Mouse (Mus musculus): ENCODE measurements around the gene Acp6. TPM values are rescaled to one million over a fixed set of nuclear protein-coding genes. Genes with fewer than 3 reads are reported as not detected.

Acp6 gene
- polyA plus RNA-seq, 1 experiment from 2014 or later, result 24.2 TPM

DNA sequence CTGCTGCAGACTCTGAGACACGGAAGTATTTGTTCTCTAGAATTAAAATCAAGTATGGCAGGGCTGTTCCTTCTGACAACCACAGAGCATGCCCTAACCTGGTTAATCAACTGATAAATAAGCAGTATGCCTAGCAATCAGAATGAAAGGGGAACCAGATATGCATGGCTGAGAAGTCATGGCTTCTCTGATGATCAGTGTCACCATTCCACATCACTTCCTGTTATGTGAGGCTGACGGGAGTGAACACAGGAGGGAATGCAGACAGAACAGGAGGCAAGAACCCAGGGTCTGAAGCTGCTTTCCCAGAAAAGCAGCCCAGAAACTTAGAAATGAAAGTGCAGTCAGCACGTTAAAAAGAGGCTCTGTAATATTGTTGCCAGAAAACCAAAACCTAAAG, 47.9 kb downstream of the Acp6 start:
- Histone ChIP-seq H3K36me3 (ENCODE audit: control insufficient read depth, insufficient read depth, low read length) (peaks cover 54% of the 10 kb centered on the region), H3K4me3 (ENCODE audit: low read length) (no peak overlapping the region), H3K27ac (ENCODE audit: low read depth, low read length) (no peak overlapping the region), H3K4me1 (ENCODE audit: control insufficient read depth, insufficient read depth, low read depth, low read length) (no peaks in the 10 kb centered on the region), H3K9me3 (ENCODE audit: control insufficient read depth, low read length) (no peaks in the 10 kb centered on the region), H3K27me3 (replicated peaks; ENCODE audit: control insufficient read depth, insufficient read depth, low read length) (no peaks in the 10 kb centered on the region), H3K9ac (ENCODE audit: low read depth, low read length) (no peak overlapping the region), H3K4me2 (ENCODE audit: low read length) (no peak overlapping the region)
- no peak for ATAC-seq
- 82% methylated on average over 3 of the region's 3 CpGs for WGBS

DNA sequence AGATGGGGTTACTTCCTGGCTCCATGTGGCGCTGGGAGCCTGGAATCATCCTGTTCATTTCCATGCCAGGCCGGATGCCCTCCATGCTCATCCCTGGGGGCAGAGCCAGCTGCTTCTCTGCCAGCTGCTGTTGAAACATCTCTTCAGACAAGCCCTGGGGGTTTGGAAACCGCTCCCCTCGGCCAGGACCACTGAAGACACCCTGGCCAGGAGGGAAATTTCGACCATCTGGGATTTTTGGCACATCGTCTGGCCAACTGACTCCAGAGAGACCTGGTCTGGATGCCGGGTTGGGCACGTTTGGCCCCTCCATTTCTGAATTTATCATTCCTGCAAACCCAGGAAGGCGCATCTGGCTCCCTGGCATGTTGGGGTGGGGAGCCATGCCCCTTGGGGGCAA, 50.8 kb downstream of the Acp6 start:
- H3K4me2 ChIP-seq (ENCODE audit: low read length), result no peak overlapping the region
- 0 out of 2 replicates have a peak, but pooled peaks have one; percentile 19 for ATAC-seq
- H3K9ac ChIP-seq (ENCODE audit: low read depth, low read length), result no peak overlapping the region
- 59% methylated on average over 9 of the region's 9 CpGs for WGBS
- H3K4me3 ChIP-seq (ENCODE audit: low read length), result no peak overlapping the region
- no peaks in the 10 kb centered on the region for H3K27me3 ChIP-seq (replicated peaks; ENCODE audit: control insufficient read depth, insufficient read depth, low read length)
- H3K9me3 ChIP-seq (ENCODE audit: control insufficient read depth, low read length), result no peaks in the 10 kb centered on the region
- H3K36me3 ChIP-seq (ENCODE audit: control insufficient read depth, insufficient read depth, low read length), result peaks cover 71% of the 10 kb centered on the region
- H3K4me1 ChIP-seq (ENCODE audit: control insufficient read depth, insufficient read depth, low read depth, low read length), result no peaks in the 10 kb centered on the region
- H3K27ac ChIP-seq (ENCODE audit: low read depth, low read length), result no peak overlapping the region

DNA sequence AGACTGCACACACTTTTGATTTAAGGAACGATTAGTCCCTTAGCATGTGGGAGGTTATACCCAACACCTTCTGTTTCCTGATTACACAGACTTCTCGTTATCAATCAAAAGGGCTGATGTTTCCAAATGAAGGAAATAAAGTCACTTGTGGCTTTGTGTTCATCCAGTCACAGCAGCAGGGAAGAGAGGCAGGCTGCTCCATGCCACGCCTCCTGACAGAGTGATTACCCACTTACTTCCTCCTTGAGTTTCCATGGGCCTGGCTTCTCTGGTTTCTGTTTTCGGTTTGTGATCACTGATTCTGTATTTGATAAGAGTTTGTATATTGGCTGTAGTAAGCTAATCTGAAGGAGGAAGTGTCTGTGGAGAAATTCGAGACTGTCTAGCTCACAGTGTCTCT, 52.6 kb downstream of the Acp6 start:
- no peak overlapping the region for H3K27ac ChIP-seq (ENCODE audit: low read depth, low read length)
- no peak for ATAC-seq
- H3K4me1 ChIP-seq (ENCODE audit: control insufficient read depth, insufficient read depth, low read depth, low read length), result no peaks in the 10 kb centered on the region
- 90% methylated on average over 5 of the region's 5 CpGs for WGBS
- no peak overlapping the region for H3K4me3 ChIP-seq (ENCODE audit: low read length)
- no peak overlapping the region for H3K9ac ChIP-seq (ENCODE audit: low read depth, low read length)
- H3K36me3 ChIP-seq (ENCODE audit: control insufficient read depth, insufficient read depth, low read length), result peaks cover 75% of the 10 kb centered on the region
- H3K9me3 ChIP-seq (ENCODE audit: control insufficient read depth, low read length), result no peaks in the 10 kb centered on the region
- H3K4me2 ChIP-seq (ENCODE audit: low read length), result no peak overlapping the region
- H3K27me3 ChIP-seq (replicated peaks; ENCODE audit: control insufficient read depth, insufficient read depth, low read length), result no peaks in the 10 kb centered on the region

DNA sequence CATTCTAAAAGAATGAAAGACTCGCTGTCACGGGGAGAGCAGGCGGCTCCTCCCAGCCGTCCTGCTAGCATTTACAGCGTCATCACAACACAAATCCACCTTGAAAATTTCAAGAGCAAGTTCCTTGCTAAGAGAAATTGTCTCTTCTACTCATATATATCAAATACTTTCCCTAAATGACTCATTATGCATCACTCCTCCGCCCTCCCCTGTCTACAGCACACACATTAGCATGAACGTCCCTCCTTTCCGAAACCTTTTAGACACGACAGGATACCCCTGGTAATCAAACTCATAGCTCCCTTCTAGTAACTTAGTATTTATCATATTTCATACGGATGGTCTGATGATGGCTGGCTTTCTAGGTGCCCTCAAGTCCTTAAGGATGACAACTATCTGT, 55.3 kb downstream of the Acp6 start:
- H3K27ac ChIP-seq (ENCODE audit: low read depth, low read length), result no peak overlapping the region
- ATAC-seq, result no peak
- H3K4me2 ChIP-seq (ENCODE audit: low read length), result no peak overlapping the region
- H3K4me1 ChIP-seq (ENCODE audit: control insufficient read depth, insufficient read depth, low read depth, low read length), result no peaks in the 10 kb centered on the region
- WGBS, result 85% methylated on average over 10 of the region's 10 CpGs
- no peaks in the 10 kb centered on the region for H3K27me3 ChIP-seq (replicated peaks; ENCODE audit: control insufficient read depth, insufficient read depth, low read length)
- H3K36me3 ChIP-seq (ENCODE audit: control insufficient read depth, insufficient read depth, low read length), result peaks cover 55% of the 10 kb centered on the region
- no peak overlapping the region for H3K9ac ChIP-seq (ENCODE audit: low read depth, low read length)
- H3K9me3 ChIP-seq (ENCODE audit: control insufficient read depth, low read length), result no peaks in the 10 kb centered on the region
- H3K4me3 ChIP-seq (ENCODE audit: low read length), result no peak overlapping the region

DNA sequence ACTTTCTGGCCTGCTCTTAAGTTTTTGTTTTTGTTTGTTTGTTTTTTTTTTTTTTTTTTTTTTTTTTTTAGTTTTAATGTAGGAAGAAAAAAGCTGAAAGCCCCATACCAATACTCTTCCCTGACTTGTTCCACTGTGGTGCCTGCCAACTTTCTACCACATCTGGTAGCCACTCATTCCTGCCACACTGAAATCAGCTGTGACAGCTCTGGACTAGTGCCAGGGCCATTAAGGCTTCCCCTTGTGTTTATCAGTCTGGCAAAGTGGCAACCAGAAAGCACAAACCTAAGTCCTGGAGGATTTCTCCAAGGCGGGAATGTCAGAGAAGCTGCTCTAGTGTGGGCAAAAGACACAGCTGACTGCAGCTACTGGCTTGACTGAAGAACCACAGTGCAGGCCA, 55.9 kb downstream of the Acp6 start:
- no peak overlapping the region for H3K4me2 ChIP-seq (ENCODE audit: low read length)
- no peak for ATAC-seq
- H3K4me3 ChIP-seq (ENCODE audit: low read length), result no peak overlapping the region
- H3K27ac ChIP-seq (ENCODE audit: low read depth, low read length), result no peak overlapping the region; the same call in 1 of the 2 replicates
- WGBS, result 50% methylated on average over 1 of the region's 1 CpGs
- H3K27me3 ChIP-seq (replicated peaks; ENCODE audit: control insufficient read depth, insufficient read depth, low read length), result no peaks in the 10 kb centered on the region
- no peaks in the 10 kb centered on the region for H3K9me3 ChIP-seq (ENCODE audit: control insufficient read depth, low read length)
- no peak overlapping the region for H3K9ac ChIP-seq (ENCODE audit: low read depth, low read length)
- peaks cover 49% of the 10 kb centered on the region for H3K36me3 ChIP-seq (ENCODE audit: control insufficient read depth, insufficient read depth, low read length)
- H3K4me1 ChIP-seq (ENCODE audit: control insufficient read depth, insufficient read depth, low read depth, low read length), result no peaks in the 10 kb centered on the region

- H3K4me1 ChIP-seq (ENCODE audit: control insufficient read depth, insufficient read depth, low read depth, low read length), result no peaks in the 10 kb centered on the region
- no peak for ATAC-seq
- WGBS, result 74% methylated on average over 3 of the region's 3 CpGs
Observed at GRCm38 (mm10) chr3:97215526-97215925, 56.9 kb downstream of the Acp6 start.

DNA sequence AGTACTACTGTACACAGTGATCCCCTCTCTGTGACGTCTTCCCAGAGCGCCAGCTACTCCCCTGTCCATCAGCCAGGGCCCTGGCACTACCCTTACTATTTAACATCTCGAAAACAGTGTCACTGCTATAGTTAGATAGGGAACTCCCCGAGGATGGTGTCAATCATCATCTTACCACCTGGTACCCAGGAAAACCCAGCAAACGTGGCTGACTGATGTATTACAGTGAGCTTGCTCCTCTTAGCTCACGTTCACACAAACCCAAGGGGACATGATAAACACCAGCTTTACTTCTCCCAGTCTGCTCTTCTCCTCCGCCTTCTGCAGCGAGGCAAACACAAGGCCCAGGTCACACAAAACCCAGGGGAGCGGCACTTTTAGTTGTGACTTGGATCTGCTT, 64.7 kb downstream of the Acp6 start:
- Histone ChIP-seq H3K27me3 (replicated peaks; ENCODE audit: control insufficient read depth, insufficient read depth, low read length) (no peaks in the 10 kb centered on the region), H3K36me3 (ENCODE audit: control insufficient read depth, insufficient read depth, low read length) (peaks cover 4% of the 10 kb centered on the region; the same call in 1 of the 2 replicates), H3K27ac (ENCODE audit: low read depth, low read length) (no peak overlapping the region), H3K4me1 (ENCODE audit: control insufficient read depth, insufficient read depth, low read depth, low read length) (peaks cover 15% of the 10 kb centered on the region), H3K4me2 (ENCODE audit: low read length) (no peak overlapping the region), H3K4me3 (ENCODE audit: low read length) (no peak overlapping the region), H3K9me3 (ENCODE audit: control insufficient read depth, low read length) (no peaks in the 10 kb centered on the region), H3K9ac (ENCODE audit: low read depth, low read length) (no peak overlapping the region)
- ATAC-seq, result no peak
- WGBS, result 63% methylated on average over 9 of the region's 9 CpGs

More at GRCm38 (mm10) chr3:97215526-97215925, 56.9 kb downstream of the Acp6 start:
- Histone ChIP-seq H3K9ac (ENCODE audit: low read depth, low read length) (no peak overlapping the region), H3K4me3 (ENCODE audit: low read length) (no peak overlapping the region), H3K36me3 (ENCODE audit: control insufficient read depth, insufficient read depth, low read length) (peaks cover 40% of the 10 kb centered on the region), H3K27ac (ENCODE audit: low read depth, low read length) (no peak overlapping the region), H3K4me2 (ENCODE audit: low read length) (no peak overlapping the region), H3K9me3 (ENCODE audit: control insufficient read depth, low read length) (no peaks in the 10 kb centered on the region), H3K27me3 (replicated peaks; ENCODE audit: control insufficient read depth, insufficient read depth, low read length) (no peaks in the 10 kb centered on the region)

DNA sequence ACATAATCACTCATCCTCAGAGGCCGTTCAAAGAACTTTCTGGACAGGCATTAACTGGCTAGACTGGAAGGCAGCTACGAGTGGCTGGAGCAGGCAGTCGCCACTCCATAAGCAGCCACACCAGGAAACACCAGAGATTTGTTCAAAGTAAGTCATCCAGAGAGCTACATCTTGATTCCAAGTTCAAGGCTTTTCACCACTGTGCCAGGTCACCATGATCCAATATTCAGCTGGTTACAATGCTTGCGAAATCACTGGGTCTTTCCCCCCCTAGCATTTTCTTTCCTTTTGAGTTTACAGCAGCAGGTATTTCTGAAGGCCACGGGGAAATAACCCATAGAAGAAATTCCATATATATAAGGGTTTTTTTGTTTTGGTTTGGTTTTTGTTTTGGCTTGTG, 66.7 kb downstream of the Acp6 start:
- H3K9ac ChIP-seq (ENCODE audit: low read depth, low read length), result no peak overlapping the region
- 85% methylated on average over 5 of the region's 5 CpGs for WGBS
- no peak overlapping the region for H3K4me2 ChIP-seq (ENCODE audit: low read length)
- no peak overlapping the region for H3K27ac ChIP-seq (ENCODE audit: low read depth, low read length)
- H3K9me3 ChIP-seq (ENCODE audit: control insufficient read depth, low read length), result no peaks in the 10 kb centered on the region
- no peak overlapping the region for H3K4me3 ChIP-seq (ENCODE audit: low read length)
- peaks cover 4% of the 10 kb centered on the region; the same call in 1 of the 2 replicates for H3K36me3 ChIP-seq (ENCODE audit: control insufficient read depth, insufficient read depth, low read length)
- ATAC-seq, result no peak
- peaks cover 19% of the 10 kb centered on the region for H3K4me1 ChIP-seq (ENCODE audit: control insufficient read depth, insufficient read depth, low read depth, low read length)
- no peaks in the 10 kb centered on the region for H3K27me3 ChIP-seq (replicated peaks; ENCODE audit: control insufficient read depth, insufficient read depth, low read length)

- H3K27me3 ChIP-seq (replicated peaks; ENCODE audit: control insufficient read depth, insufficient read depth, low read length), result no peaks in the 10 kb centered on the region
- peaks cover 19% of the 10 kb centered on the region for H3K4me1 ChIP-seq (ENCODE audit: control insufficient read depth, insufficient read depth, low read depth, low read length)
- H3K36me3 ChIP-seq (ENCODE audit: control insufficient read depth, insufficient read depth, low read length), result no peaks in the 10 kb centered on the region
- peak overlapping the region; percentile 82 for H3K4me2 ChIP-seq (ENCODE audit: low read length)
- H3K9me3 ChIP-seq (ENCODE audit: control insufficient read depth, low read length), result no peaks in the 10 kb centered on the region
- peak overlapping the region; percentile 88 for H3K4me3 ChIP-seq (ENCODE audit: low read length)
- 1% methylated on average over 18 of the region's 18 CpGs for WGBS
- H3K9ac ChIP-seq (ENCODE audit: low read depth, low read length), result peak overlapping the region; percentile 91
- ATAC-seq, result peak; percentile 19; the same call in 1 of the 2 replicates
- peak overlapping the region; percentile 89 for H3K27ac ChIP-seq (ENCODE audit: low read depth, low read length)
Observed at GRCm38 (mm10) chr3:97226719-97227118, 68.1 kb downstream of the Acp6 start.
